Mouse (Mus musculus) limb, embryonic 14.5 days (tissue): ENCODE data around the gene Megf9. TPM values are rescaled to one million over a fixed set of nuclear protein-coding genes. Genes with fewer than 3 reads are reported as not detected.

Experiments used
- ATAC-seq: fragments of 200-750 bp; cut with Nextera tagmentation; 2 replicates; pipeline ENCODE4 v1.8.0; 2017; ENCODE audit warnings: low read depth, moderate number of reproducible peaks, moderate TSS enrichment; ENCODE audit not compliant: low FRiP score
- DNase-seq: peaks from one replicate; pipeline ENCODE4 v3.0.0-alpha.2; 2015; ENCODE audit warnings: low spot score
- H3K27ac ChIP-seq: fragments of 300-500 bp; sonication (generic); replicated peaks from 2 replicates; pipeline ENCODE4 v1.5.1; 2014; ENCODE audit warnings: low read depth, mild to moderate bottlenecking, low read length, moderate library complexity, mixed read lengths
- H3K27me3 ChIP-seq: fragments of 300-500 bp; sonication (generic); 2 replicates; pipeline ENCODE4 v1.6.1; 2014; ENCODE audit warnings: low read length, mixed read lengths; ENCODE audit not compliant: control insufficient read depth, insufficient read depth
- H3K36me3 ChIP-seq: fragments of 300-500 bp; sonication (generic); 2 replicates; pipeline ENCODE4 v1.6.1; 2014; ENCODE audit warnings: mild to moderate bottlenecking, low read length, moderate library complexity, mixed read lengths; ENCODE audit not compliant: control insufficient read depth, insufficient read depth
- H3K4me1 ChIP-seq: fragments of 300-500 bp; sonication (generic); 2 replicates; pipeline ENCODE4 v1.6.1; 2014; ENCODE audit warnings: antibody characterized with exemption, low read length, mixed read lengths; ENCODE audit not compliant: control insufficient read depth, insufficient read depth
- H3K4me2 ChIP-seq: fragments of 300-500 bp; sonication (generic); replicated peaks from 2 replicates; pipeline ENCODE4 v1.6.1; 2014; ENCODE audit warnings: low read depth, mild to moderate bottlenecking, low read length, moderate library complexity; ENCODE audit not compliant: severe bottlenecking
- H3K4me3 ChIP-seq: fragments of 300-500 bp; sonication (generic); replicated peaks from 2 replicates; pipeline ENCODE4 v1.5.1; 2014; ENCODE audit warnings: low read length
- H3K9ac ChIP-seq: fragments of 300-500 bp; sonication (generic); 2 replicates; pipeline ENCODE4 v1.6.1; 2014; ENCODE audit warnings: mild to moderate bottlenecking, low read depth, low read length, moderate library complexity; ENCODE audit not compliant: severe bottlenecking
- H3K9me3 ChIP-seq: fragments of 300-500 bp; sonication (generic); 2 replicates; pipeline ENCODE4 v1.6.1; 2016; ENCODE audit warnings: low read length; ENCODE audit not compliant: control insufficient read depth
- POLR2A ChIP-seq: fragments of 200-500 bp; IDR thresholded peaks from 2 replicates; pipeline ENCODE4 v1.8.0; 2012; ENCODE audit warnings: inconsistent platforms, mild to moderate bottlenecking, moderate library complexity, borderline replicate concordance; ENCODE audit not compliant: insufficient read depth, insufficient read length; ENCODE audit errors: extremely low read depth
- WGBS: fragments of 180-500 bp; shearing (Covaris S2); extraction: QIAGEN DNeasy Blood & Tissue Kit; methylation state at CpG from one replicate; pipeline ENCODE4 v1.1.7; 2014; 5-methylcytosine and 5-hydroxymethylcytosine counted together
- polyA plus RNA-seq, 2 experiments: library from polyadenylated mRNA; depleted of rRNA in 1 of 2; stranded (reverse) in 1 of 2; unstranded in 1 of 2; fragments of >200 nt; fragmentation: Nextera tagmentation in 1 of 2; extraction: Ambion mirVana in 1 of 2; gene quantifications; 2 replicates each; pipeline versions ENCODE4 v1.2.1 to v1.2.3; 2012 to 2014

The Megf9 gene
- polyA plus RNA-seq, 2 experiments, result 9.2 to 17.3 TPM

GRCm38 (mm10) chr4:70420202-70420601, 114.6 kb downstream of the Megf9 start:
- 73% methylated on average over 2 of the region's 2 CpGs for WGBS
- no peak for TF ChIP-seq POLR2A
- no peak overlapping the region for H3K9ac ChIP-seq
- H3K4me3 ChIP-seq, result no peak overlapping the region
- DNase-seq (no peak), ATAC-seq (no peak)
- no peaks in the 10 kb centered on the region for H3K4me1 ChIP-seq
- H3K27me3 ChIP-seq, result no peaks in the 10 kb centered on the region
- H3K4me2 ChIP-seq, result no peak overlapping the region
- H3K36me3 ChIP-seq, result no peaks in the 10 kb centered on the region
- H3K27ac ChIP-seq, result no peak overlapping the region
- no peaks in the 10 kb centered on the region for H3K9me3 ChIP-seq

GRCm38 (mm10) chr4:70412126-70412525, 122.7 kb downstream of the Megf9 start:
- H3K9ac ChIP-seq, result no peak overlapping the region
- no peaks in the 10 kb centered on the region for H3K9me3 ChIP-seq
- no peaks in the 10 kb centered on the region for H3K36me3 ChIP-seq
- no peaks in the 10 kb centered on the region for H3K27me3 ChIP-seq
- ATAC-seq (no peak), DNase-seq (peak; percentile 68)
- TF ChIP-seq POLR2A, result no peak
- peaks cover 18% of the 10 kb centered on the region; the same call in 1 of the 2 replicates for H3K4me1 ChIP-seq
- no peak overlapping the region for H3K27ac ChIP-seq
- H3K4me3 ChIP-seq, result no peak overlapping the region
- 37% methylated on average over 2 of the region's 2 CpGs for WGBS
- H3K4me2 ChIP-seq, result no peak overlapping the region

DNA sequence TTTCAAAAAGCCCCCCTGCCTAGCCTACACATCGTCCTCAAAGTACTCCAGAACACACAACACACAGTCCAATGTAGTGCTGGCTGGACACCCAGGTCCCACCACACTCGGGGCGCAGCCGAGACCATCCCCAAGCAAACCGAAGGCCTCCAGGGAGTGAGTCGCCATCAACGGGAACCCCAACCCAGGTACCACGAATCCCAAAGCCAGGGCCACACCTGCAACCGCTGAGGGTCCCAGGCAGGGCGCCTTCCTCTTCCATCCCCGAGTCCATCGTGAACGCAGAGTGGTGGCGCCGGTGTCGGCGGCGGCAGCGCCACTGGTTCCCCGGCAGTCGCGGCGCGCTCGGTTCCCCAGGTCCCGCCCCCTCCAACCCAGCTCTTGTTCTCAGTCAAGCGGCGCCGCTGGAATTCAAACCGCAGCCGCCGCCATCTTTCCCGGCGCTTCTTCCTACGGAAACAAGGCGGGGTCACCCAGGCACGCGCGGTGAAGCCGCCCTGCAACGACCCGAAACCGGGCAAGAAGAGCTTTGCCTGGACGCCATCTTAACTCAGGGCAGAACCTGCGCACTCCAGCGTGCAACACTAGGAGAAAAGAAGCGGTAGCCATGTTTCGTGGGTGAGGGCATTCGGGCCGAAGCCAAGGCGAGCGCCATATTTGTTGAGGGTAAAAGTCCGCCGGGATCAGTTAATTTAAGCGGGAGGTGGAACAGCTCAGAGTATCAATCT, 124.6 kb downstream of the Megf9 start, which contains the start of gene Cdk5rap2:
Gene Cdk5rap2 (minus strand): TSS at position 450 of the 728 bp plus-strand sequence.
- H3K9ac ChIP-seq, result peak within 1 kb of the TSS; percentile 82
- peak; percentile 69; the same call in 1 of the 2 replicates for TF ChIP-seq POLR2A
- H3K4me2 ChIP-seq, result peak within 1 kb of the TSS; percentile 67
- no peaks in the 10 kb centered on the region for H3K36me3 ChIP-seq
- DNase-seq, result peak; percentile 98
- H3K27ac ChIP-seq, result peak within 1 kb of the TSS; percentile 71
- whole genome bisulfite sequencing, result under 1% methylated on average over 55 of the region's 55 CpGs
- no peaks in the 10 kb centered on the region for H3K27me3 ChIP-seq
- H3K4me3 ChIP-seq, result peak within 1 kb of the TSS; percentile 77
- H3K9me3 ChIP-seq, result no peaks in the 10 kb centered on the region
- ATAC-seq, result peak; percentile 99
- H3K4me1 ChIP-seq, result peaks cover 24% of the 10 kb centered on the region

DNA sequence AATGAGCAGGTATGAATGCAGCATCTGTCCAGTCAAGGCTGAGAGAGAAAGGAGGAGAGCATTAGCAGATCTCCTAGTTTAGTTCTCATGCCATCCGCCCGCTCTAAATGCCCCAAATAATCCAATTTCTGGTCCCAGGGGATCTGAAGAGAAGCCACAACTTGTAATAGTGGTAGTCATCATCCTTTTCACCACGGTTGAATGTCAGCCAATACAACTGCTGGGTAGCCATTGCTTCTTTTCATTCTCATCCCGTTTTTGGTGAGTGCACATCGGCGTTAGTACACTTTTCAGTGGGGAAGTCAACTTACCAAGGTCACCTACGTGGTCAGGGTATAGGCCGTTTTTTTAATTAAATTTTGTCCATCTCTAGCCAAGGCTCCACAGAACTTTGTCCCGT, 125.3 kb downstream of the Megf9 start:
- Histone ChIP-seq H3K9me3 (no peaks in the 10 kb centered on the region), H3K27ac (no peak overlapping the region), H3K36me3 (no peaks in the 10 kb centered on the region), H3K4me1 (peaks cover 24% of the 10 kb centered on the region), H3K9ac (peak overlapping the region; percentile 82), H3K4me2 (peak overlapping the region; percentile 67), H3K27me3 (no peaks in the 10 kb centered on the region), H3K4me3 (peak overlapping the region; percentile 77)
- 24% methylated on average over 9 of the region's 9 CpGs for WGBS
- ATAC-seq, result no peak
- TF ChIP-seq POLR2A, result no peak
- no peak for DNase-seq

GRCm38 (mm10) chr4:70402109-70402819, 132.5 kb downstream of the Megf9 start:
- Histone ChIP-seq H3K36me3 (peaks cover 39% of the 10 kb centered on the region), H3K9me3 (no peaks in the 10 kb centered on the region), H3K9ac (no peak overlapping the region), H3K4me1 (peaks cover 16% of the 10 kb centered on the region), H3K4me3 (no peak overlapping the region), H3K27me3 (no peaks in the 10 kb centered on the region), H3K4me2 (no peak overlapping the region), H3K27ac (no peak overlapping the region)
- peak; percentile 44 for ATAC-seq
- TF ChIP-seq POLR2A, result no peak
- DNase-seq, result peak; percentile 29
- WGBS, result 72% methylated on average over 9 of the region's 9 CpGs
